Mouse (Mus musculus): Measurements from ENCODE around the gene Rnf11. TPM values are rescaled to one million over a fixed set of nuclear protein-coding genes. Genes with fewer than 3 reads are reported as not detected.

Rnf11 gene
- total RNA-seq (2023): 10 to 100 TPM; 14.0 to 16.3 TPM

GRCm38 (mm10) chr4:109484621-109485020 is at the start of gene Rnf11:
Gene Rnf11 (minus strand): TSS chr4:109484728.

GRCm38 (mm10) chr4:109531111-109531510 is 46.6 kb upstream of the Rnf11 start, which contains the start of gene 4930522H14Rik:
Gene 4930522H14Rik (minus strand): TSS chr4:109531297.

GRCm38 (mm10) chr4:109406486-109407175 is 77.9 kb downstream of the Rnf11 start, which contains the start of gene Ttc39a:
Gene Ttc39a (plus strand): TSS chr4:109406623.

Other genes with a start within 250 kb of the Rnf11 start
- 100 to 1,000 TPM in 1 of 2 experiments, 10 to 100 TPM in 1; 98.4 to 109 TPM for gene Eps15, start 204.5 kb downstream of the Rnf11 start, total RNA-seq (2023)
- under 1 TPM in 1 of 2 experiments, not detected in 1; 0.44 TPM for gene Ttc39a, start 78.1 kb downstream of the Rnf11 start, total RNA-seq (2023)
- gene 4930522H14Rik, start 46.6 kb upstream of the Rnf11 start, total RNA-seq (2023): not detected
- 1 to 10 TPM; 4.7 to 8.6 TPM for gene Cdkn2c, start 182.5 kb upstream of the Rnf11 start, total RNA-seq (2023)
- 10 to 100 TPM; 29.8 to 32.1 TPM for gene Faf1, start 191.9 kb upstream of the Rnf11 start, total RNA-seq (2023)

Measured in T-cell, adult 66 days (primary cell).